Mouse (Mus musculus): Measurements from ENCODE around the gene S100a5. TPM values are rescaled to one million over a fixed set of nuclear protein-coding genes. Genes with fewer than 3 reads are reported as not detected.

S100a5 gene
- not detected in 2 replicates for polyA plus RNA-seq (2015; fragmentation: Nextera tagmentation; extraction: Ambion mirVana)

GRCm38 (mm10) chr3:90608223-90608622 lies at the start of gene S100a5:
Gene S100a5 (plus strand): TSS chr3:90608523.
- H3K27ac ChIP-seq (replicated peaks) = no peak within 1 kb of the TSS

GRCm38 (mm10) chr3:90560008-90560628 lies 48.2 kb upstream of the S100a5 start, which contains the start of gene S100a3:
Gene S100a3 (plus strand): TSS chr3:90560578.
- Histone ChIP-seq H3K4me2 (no peak within 1 kb of the TSS), H3K4me1 (replicated peaks) (no peaks in the 10 kb centered on the region), H3K27ac (replicated peaks) (no peak within 1 kb of the TSS), H3K36me3 (replicated peaks) (no peaks in the 10 kb centered on the region), H3K4me3 (replicated peaks) (no peak within 1 kb of the TSS), H3K9ac (no peak within 1 kb of the TSS), H3K27me3 (peaks cover 4% of the 10 kb centered on the region; the same call in 1 of the 2 replicates), H3K9me3 (replicated peaks) (no peaks in the 10 kb centered on the region)
- WGBS (ENCODE audit: insufficient replicate concordance) = 61% methylated on average over 6 of the region's 6 CpGs
- ATAC-seq (ENCODE audit: insufficient read depth) = no peak

More at GRCm38 (mm10) chr3:90608223-90608622, at the start of gene S100a5:
- peaks cover 4% of the 10 kb centered on the region; the same call in 1 of the 2 replicates for H3K27me3 ChIP-seq
- WGBS (ENCODE audit: insufficient replicate concordance) = 25% methylated on average over 3 of the region's 3 CpGs
- no peak for ATAC-seq (ENCODE audit: insufficient read depth)
- peaks cover 5% of the 10 kb centered on the region; the same call in 1 of the 2 replicates for H3K4me1 ChIP-seq (replicated peaks)
- no peaks in the 10 kb centered on the region for H3K9me3 ChIP-seq (replicated peaks)
- no peak within 1 kb of the TSS for H3K9ac ChIP-seq
- no peak within 1 kb of the TSS for H3K4me3 ChIP-seq (replicated peaks)
- H3K36me3 ChIP-seq (replicated peaks) = no peaks in the 10 kb centered on the region
- H3K4me2 ChIP-seq = no peak within 1 kb of the TSS

DNA sequence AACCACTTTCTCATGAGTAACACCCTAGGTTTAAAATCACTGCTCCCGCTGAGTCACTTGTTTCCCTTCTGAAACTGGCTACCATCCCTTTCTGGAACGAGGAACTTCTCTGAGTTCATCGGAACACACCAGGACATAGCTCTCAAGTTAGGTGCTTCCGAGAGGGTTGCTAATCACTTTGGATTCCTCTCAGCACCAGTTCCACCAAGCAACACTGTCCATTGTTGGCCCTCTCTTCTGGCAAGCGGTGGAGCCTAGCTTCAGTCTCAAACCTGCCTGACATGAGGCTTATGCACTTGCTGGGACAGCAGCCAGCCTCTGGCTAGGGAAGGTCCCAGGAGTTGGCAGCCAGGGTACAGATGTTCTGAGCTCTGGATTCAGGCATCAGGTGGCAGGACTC lies 33.6 kb upstream of the S100a5 start:
- Histone ChIP-seq H3K4me1 (replicated peaks) (no peaks in the 10 kb centered on the region), H3K36me3 (replicated peaks) (no peaks in the 10 kb centered on the region), H3K4me2 (no peak overlapping the region), H3K4me3 (replicated peaks) (no peak overlapping the region), H3K27me3 (no peaks in the 10 kb centered on the region), H3K9me3 (replicated peaks) (no peaks in the 10 kb centered on the region), H3K27ac (replicated peaks) (no peak overlapping the region), H3K9ac (no peak overlapping the region)
- no peak for ATAC-seq (ENCODE audit: insufficient read depth)
- WGBS (ENCODE audit: insufficient replicate concordance) = 61% methylated on average over 5 of the region's 5 CpGs

- Histone ChIP-seq H3K4me3 (replicated peaks) (no peak overlapping the region), H3K4me1 (replicated peaks) (no peaks in the 10 kb centered on the region), H3K9me3 (replicated peaks) (no peaks in the 10 kb centered on the region), H3K36me3 (replicated peaks) (no peaks in the 10 kb centered on the region), H3K27me3 (no peaks in the 10 kb centered on the region), H3K27ac (replicated peaks) (no peak overlapping the region), H3K9ac (no peak overlapping the region), H3K4me2 (no peak overlapping the region)
- ATAC-seq (ENCODE audit: insufficient read depth) = no peak
- 62% methylated on average over 3 of the region's 3 CpGs for WGBS (ENCODE audit: insufficient replicate concordance)
These were observed 33.0 kb upstream of the S100a5 start for GRCm38 (mm10) chr3:90575320-90575719.

DNA sequence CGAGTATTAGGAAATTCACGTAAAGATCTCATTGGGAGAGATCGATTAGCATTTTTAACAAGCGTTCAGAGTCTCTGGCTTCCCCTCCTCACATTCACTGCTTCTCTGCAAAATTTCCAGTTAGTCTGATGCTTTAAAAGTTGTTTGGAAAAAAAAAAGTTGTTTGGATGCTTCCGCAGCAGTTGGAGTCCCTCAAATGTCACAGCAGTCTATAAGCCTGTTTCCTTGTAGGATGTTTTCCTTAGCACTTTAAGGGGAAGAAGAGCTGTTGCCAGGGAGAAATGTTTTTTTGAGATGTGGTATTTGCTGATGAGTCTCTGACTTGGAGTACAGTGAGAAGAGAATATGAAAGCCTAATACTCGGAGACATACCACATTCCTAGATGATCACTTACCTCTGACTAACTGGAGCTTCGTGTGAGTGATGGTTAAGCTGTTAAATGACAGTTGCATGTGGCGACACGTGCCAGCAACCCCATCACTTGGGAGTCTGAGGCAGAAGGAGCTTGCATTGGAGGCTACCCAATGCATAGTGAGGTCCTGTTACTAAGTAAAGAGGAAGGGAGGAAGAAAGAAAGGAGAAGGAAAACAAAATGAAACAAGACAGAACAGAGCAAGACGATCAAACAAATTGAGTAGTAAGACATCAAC lies 31.8 kb upstream of the S100a5 start:
- WGBS (ENCODE audit: insufficient replicate concordance) = 64% methylated on average over 10 of the region's 10 CpGs
- Histone ChIP-seq H3K4me3 (replicated peaks) (no peak overlapping the region), H3K4me1 (replicated peaks) (no peaks in the 10 kb centered on the region), H3K27me3 (no peaks in the 10 kb centered on the region), H3K27ac (replicated peaks) (no peak overlapping the region), H3K4me2 (no peak overlapping the region), H3K36me3 (replicated peaks) (no peaks in the 10 kb centered on the region), H3K9ac (no peak overlapping the region), H3K9me3 (replicated peaks) (no peaks in the 10 kb centered on the region)
- ATAC-seq (ENCODE audit: insufficient read depth) = no peak

- 66% methylated on average over 7 of the region's 7 CpGs for WGBS (ENCODE audit: insufficient replicate concordance)
- H3K36me3 ChIP-seq (replicated peaks) = no peaks in the 10 kb centered on the region
- H3K27ac ChIP-seq (replicated peaks) = no peak overlapping the region
- no peaks in the 10 kb centered on the region for H3K27me3 ChIP-seq
- no peak overlapping the region for H3K9ac ChIP-seq
- H3K4me1 ChIP-seq (replicated peaks) = no peaks in the 10 kb centered on the region
- no peaks in the 10 kb centered on the region for H3K9me3 ChIP-seq (replicated peaks)
- ATAC-seq (ENCODE audit: insufficient read depth) = no peak
- H3K4me3 ChIP-seq (replicated peaks) = no peak overlapping the region
- H3K4me2 ChIP-seq = no peak overlapping the region
These were observed 28.9 kb upstream of the S100a5 start for GRCm38 (mm10) chr3:90579433-90579832.

GRCm38 (mm10) chr3:90581141-90581540 lies 27.2 kb upstream of the S100a5 start:
- no peak for ATAC-seq (ENCODE audit: insufficient read depth)
- WGBS (ENCODE audit: insufficient replicate concordance) = 67% methylated on average over 5 of the region's 5 CpGs
- H3K27ac ChIP-seq (replicated peaks) = no peak overlapping the region
- no peak overlapping the region for H3K4me2 ChIP-seq
- H3K36me3 ChIP-seq (replicated peaks) = no peaks in the 10 kb centered on the region
- no peaks in the 10 kb centered on the region for H3K27me3 ChIP-seq
- H3K4me3 ChIP-seq (replicated peaks) = no peak overlapping the region
- H3K9me3 ChIP-seq (replicated peaks) = no peaks in the 10 kb centered on the region
- H3K9ac ChIP-seq = no peak overlapping the region
- H3K4me1 ChIP-seq (replicated peaks) = no peaks in the 10 kb centered on the region; the same call in 1 of the 2 replicates

- no peak for ATAC-seq (ENCODE audit: insufficient read depth)
- no peak overlapping the region for H3K9ac ChIP-seq
- WGBS (ENCODE audit: insufficient replicate concordance) = 95% methylated on average over 1 of the region's 1 CpGs
These were observed 26.2 kb upstream of the S100a5 start for GRCm38 (mm10) chr3:90582156-90582555.

GRCm38 (mm10) chr3:90582556-90582955 lies 25.8 kb upstream of the S100a5 start:
- no peak for ATAC-seq (ENCODE audit: insufficient read depth)
- no peak overlapping the region for H3K4me2 ChIP-seq
- H3K9ac ChIP-seq = no peak overlapping the region
- no peaks in the 10 kb centered on the region for H3K36me3 ChIP-seq (replicated peaks)
- H3K9me3 ChIP-seq (replicated peaks) = no peaks in the 10 kb centered on the region
- WGBS (ENCODE audit: insufficient replicate concordance) = 65% methylated on average over 4 of the region's 4 CpGs
- H3K4me1 ChIP-seq (replicated peaks) = no peaks in the 10 kb centered on the region; the same call in 1 of the 2 replicates
- no peak overlapping the region for H3K27ac ChIP-seq (replicated peaks)
- H3K27me3 ChIP-seq = no peaks in the 10 kb centered on the region
- no peak overlapping the region for H3K4me3 ChIP-seq (replicated peaks)

More at GRCm38 (mm10) chr3:90582156-90582555, 26.2 kb upstream of the S100a5 start:
- Histone ChIP-seq H3K9me3 (replicated peaks) (no peaks in the 10 kb centered on the region), H3K4me1 (replicated peaks) (no peaks in the 10 kb centered on the region; the same call in 1 of the 2 replicates), H3K27me3 (no peaks in the 10 kb centered on the region), H3K4me3 (replicated peaks) (no peak overlapping the region), H3K4me2 (no peak overlapping the region), H3K27ac (replicated peaks) (no peak overlapping the region), H3K36me3 (replicated peaks) (no peaks in the 10 kb centered on the region)

DNA sequence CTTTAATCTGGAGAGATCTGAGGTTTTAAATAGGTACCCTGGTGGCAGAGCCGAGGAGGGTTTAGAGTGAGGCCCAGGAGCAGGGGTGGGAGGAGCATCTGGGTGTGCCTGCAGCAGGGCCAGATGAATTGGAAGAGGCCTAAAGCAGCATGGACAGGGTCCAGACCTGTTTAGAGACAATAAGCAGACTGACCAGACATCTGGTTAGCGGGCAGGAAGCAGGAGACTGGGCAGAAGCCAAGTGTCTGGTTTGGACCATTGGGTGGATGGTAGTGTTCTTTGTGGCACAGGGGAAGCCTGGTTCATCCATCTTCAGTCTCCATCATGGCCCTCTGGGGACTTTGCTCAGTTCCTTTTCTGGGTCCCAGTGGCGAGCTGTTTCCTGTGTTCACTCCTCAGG lies 24.4 kb upstream of the S100a5 start:
- 34% methylated on average over 3 of the region's 3 CpGs for WGBS (ENCODE audit: insufficient replicate concordance)
- no peak overlapping the region for H3K27ac ChIP-seq (replicated peaks)

GRCm38 (mm10) chr3:90585595-90585994 lies 22.7 kb upstream of the S100a5 start:
- 29% methylated on average over 5 of the region's 5 CpGs for WGBS (ENCODE audit: insufficient replicate concordance)
- Histone ChIP-seq H3K27me3 (no peaks in the 10 kb centered on the region), H3K4me3 (replicated peaks) (no peak overlapping the region), H3K27ac (replicated peaks) (no peak overlapping the region), H3K36me3 (replicated peaks) (no peaks in the 10 kb centered on the region), H3K4me1 (replicated peaks) (peaks cover 3% of the 10 kb centered on the region; the same call in 1 of the 2 replicates), H3K9me3 (replicated peaks) (no peaks in the 10 kb centered on the region), H3K9ac (no peak overlapping the region), H3K4me2 (no peak overlapping the region)
- no peak for ATAC-seq (ENCODE audit: insufficient read depth)

More for the DNA sequence above, 24.4 kb upstream of the S100a5 start:
- Histone ChIP-seq H3K9ac (no peak overlapping the region), H3K9me3 (replicated peaks) (no peaks in the 10 kb centered on the region), H3K27me3 (no peaks in the 10 kb centered on the region), H3K4me3 (replicated peaks) (no peak overlapping the region), H3K4me1 (replicated peaks) (no peaks in the 10 kb centered on the region; the same call in 1 of the 2 replicates), H3K36me3 (replicated peaks) (no peaks in the 10 kb centered on the region), H3K4me2 (no peak overlapping the region)
- no peak for ATAC-seq (ENCODE audit: insufficient read depth)
